Mouse (Mus musculus) kidney, postnatal 0 days (tissue): ENCODE measurements at regions not wholly inside any gene's neighbourhood (a gene's known extent, or its start where the extent isn't known, plus 50 kb on each side); places are given as distances from the start of the nearest gene placed in this dataset.

Source experiments
- ATAC-seq: fragments of 200-750 bp; cut with Nextera tagmentation; replicated peaks from 2 replicates; pipeline ENCODE4 v1.8.0; 2017; ENCODE audit warnings: low read depth, moderate number of reproducible peaks, moderate TSS enrichment, moderate library complexity; ENCODE audit not compliant: low FRiP score
- DNase-seq: peaks from one replicate; pipeline ENCODE4 v3.0.0-alpha.2; 2016; ENCODE audit warnings: low spot score
- H3K27ac ChIP-seq: fragments of 300-500 bp; sonication (generic); 2 replicates; pipeline ENCODE4 v1.5.1; 2014; ENCODE audit warnings: mild to moderate bottlenecking
- H3K27me3 ChIP-seq: fragments of 300-500 bp; sonication (generic); 2 replicates; pipeline ENCODE4 v1.6.1; 2014; ENCODE audit warnings: low read length, mixed read lengths; ENCODE audit not compliant: insufficient read depth
- H3K36me3 ChIP-seq: fragments of 300-500 bp; sonication (generic); 2 replicates; pipeline ENCODE4 v1.6.1; 2014; ENCODE audit warnings: low read length, mixed read lengths; ENCODE audit not compliant: insufficient read depth
- H3K4me1 ChIP-seq: fragments of 300-500 bp; sonication (generic); replicated peaks from 2 replicates; pipeline ENCODE4 v1.6.1; 2014; ENCODE audit warnings: antibody characterized with exemption, low read length, mixed read lengths; ENCODE audit not compliant: insufficient read depth
- H3K4me2 ChIP-seq: fragments of 300-500 bp; sonication (generic); 2 replicates; pipeline ENCODE4 v1.6.1; 2014; ENCODE audit warnings: mild to moderate bottlenecking, low read length, moderate library complexity, mixed read lengths
- H3K4me3 ChIP-seq: fragments of 300-500 bp; sonication (generic); replicated peaks from 2 replicates; pipeline ENCODE4 v1.5.1; 2014; ENCODE audit warnings: low read depth, low read length
- H3K9ac ChIP-seq: fragments of 300-500 bp; sonication (generic); 2 replicates; pipeline ENCODE4 v1.6.1; 2014; ENCODE audit warnings: low read depth, low read length
- H3K9me3 ChIP-seq: fragments of 300-500 bp; sonication (generic); replicated peaks from 2 replicates; pipeline ENCODE4 v1.6.1; 2016; ENCODE audit warnings: low read length, inconsistent platforms, mixed read lengths
- CTCF ChIP-seq: IDR thresholded peaks from 2 replicates; pipeline ENCODE4 v1.5.1; 2016; ENCODE audit warnings: antibody characterized with exemption, low read depth, mild to moderate bottlenecking, moderate library complexity
- WGBS: fragments of 180-500 bp; shearing (Covaris S2); extraction: QIAGEN DNeasy Blood & Tissue Kit; methylation state at CpG from one replicate; pipeline ENCODE4 v1.1.7; 2014; 5-methylcytosine and 5-hydroxymethylcytosine counted together

DNA sequence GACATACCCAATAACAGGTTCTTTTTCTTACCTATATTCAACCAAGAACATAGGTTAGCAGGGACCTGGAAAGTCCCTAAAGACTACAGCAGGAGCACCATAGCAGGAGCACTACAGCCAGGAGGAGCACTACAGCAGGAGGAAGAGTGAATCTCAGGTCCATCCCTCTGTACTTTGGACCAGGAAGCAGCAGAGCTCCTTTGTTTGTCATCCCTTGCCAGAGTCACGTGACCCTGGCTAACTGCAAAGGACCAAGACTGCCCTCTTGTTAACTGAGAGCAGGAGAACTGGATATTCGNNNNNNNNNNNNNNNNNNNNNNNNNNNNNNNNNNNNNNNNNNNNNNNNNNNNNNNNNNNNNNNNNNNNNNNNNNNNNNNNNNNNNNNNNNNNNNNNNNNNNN lies 172.2 kb upstream of the Samsn1 start:
- ATAC-seq (no peak), DNase-seq (no peak)
- no peak overlapping the region for H3K4me3 ChIP-seq
- no peak overlapping the region for H3K9ac ChIP-seq
- no peaks in the 10 kb centered on the region for H3K36me3 ChIP-seq
- no peaks in the 10 kb centered on the region for H3K4me1 ChIP-seq
- H3K27ac ChIP-seq, result no peak overlapping the region
- WGBS, result 79% methylated on average over 2 of the region's 2 CpGs
- H3K9me3 ChIP-seq, result no peaks in the 10 kb centered on the region
- TF ChIP-seq CTCF, result no peak
- no peak overlapping the region for H3K4me2 ChIP-seq
- no peaks in the 10 kb centered on the region for H3K27me3 ChIP-seq

GRCm38 (mm10) chr16:76191135-76191534 lies 169.1 kb upstream of the Samsn1 start:
- DNase-seq (peak; percentile 36), ATAC-seq (no peak)
- Histone ChIP-seq H3K9me3 (no peaks in the 10 kb centered on the region), H3K27me3 (no peaks in the 10 kb centered on the region), H3K27ac (no peak overlapping the region), H3K4me2 (no peak overlapping the region), H3K4me1 (no peaks in the 10 kb centered on the region), H3K36me3 (no peaks in the 10 kb centered on the region), H3K4me3 (no peak overlapping the region), H3K9ac (no peak overlapping the region)
- WGBS, result 61% methylated on average over 10 of the region's 10 CpGs
- TF ChIP-seq CTCF, result no peak

- Histone ChIP-seq H3K9me3 (no peaks in the 10 kb centered on the region), H3K4me2 (no peak overlapping the region), H3K36me3 (no peaks in the 10 kb centered on the region), H3K9ac (no peak overlapping the region), H3K27ac (no peak overlapping the region), H3K4me1 (no peaks in the 10 kb centered on the region), H3K4me3 (no peak overlapping the region), H3K27me3 (no peaks in the 10 kb centered on the region)
- ATAC-seq (no peak), DNase-seq (no peak)
- TF ChIP-seq CTCF, result no peak
- WGBS, result 77% methylated on average over 2 of the region's 2 CpGs
Observed at GRCm38 (mm10) chr16:76183556-76183955, 161.5 kb upstream of the Samsn1 start.

DNA sequence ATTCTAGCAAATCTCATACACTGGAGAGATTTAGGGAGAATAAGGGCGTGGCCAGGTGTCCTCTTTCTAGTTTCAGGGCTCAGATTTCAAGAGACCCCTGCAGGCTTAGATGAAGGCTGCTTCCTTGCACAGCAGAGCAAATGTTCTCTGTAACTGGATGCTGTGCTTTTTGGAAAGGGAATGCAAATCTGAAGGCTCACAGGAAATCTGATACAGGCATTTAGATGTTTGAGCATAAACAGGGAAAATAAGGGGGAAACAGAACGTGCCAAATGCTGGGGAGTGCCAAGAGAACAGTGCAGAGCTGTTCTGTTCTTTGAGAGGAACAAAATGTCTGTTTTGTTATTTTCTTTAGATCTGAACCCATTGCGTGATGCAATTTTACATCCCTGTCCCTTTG lies 161.0 kb upstream of the Samsn1 start:
- no peaks in the 10 kb centered on the region for H3K4me1 ChIP-seq
- no peak overlapping the region for H3K4me3 ChIP-seq
- no peaks in the 10 kb centered on the region for H3K27me3 ChIP-seq
- H3K9me3 ChIP-seq, result no peaks in the 10 kb centered on the region
- TF ChIP-seq CTCF, result no peak
- peak; percentile 52; the same call in 1 of the 2 replicates for ATAC-seq
- peak; percentile 84 for DNase-seq
- WGBS, result 11% methylated on average over 3 of the region's 3 CpGs
- no peak overlapping the region for H3K4me2 ChIP-seq
- H3K36me3 ChIP-seq, result no peaks in the 10 kb centered on the region
- H3K27ac ChIP-seq, result no peak overlapping the region
- no peak overlapping the region for H3K9ac ChIP-seq

DNA sequence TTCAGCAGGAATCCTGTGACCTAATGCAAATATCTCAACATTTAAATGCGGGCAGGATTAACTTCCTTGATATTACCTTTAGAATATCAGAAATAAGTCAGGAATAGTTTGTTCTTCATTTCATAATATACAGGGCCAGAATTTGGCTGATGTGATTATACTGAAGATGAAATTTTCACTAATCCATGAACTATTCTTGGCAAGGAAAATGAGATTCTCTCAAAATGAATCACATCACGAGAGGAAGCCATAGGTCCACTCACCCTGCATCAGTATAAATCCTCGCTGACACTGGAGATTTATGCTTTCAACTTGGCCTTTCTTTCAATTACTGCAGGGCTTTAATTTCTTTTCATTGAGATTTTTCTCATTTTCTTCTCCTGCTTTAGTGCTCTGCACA lies 159.5 kb upstream of the Samsn1 start:
- Histone ChIP-seq H3K9me3 (no peaks in the 10 kb centered on the region), H3K36me3 (no peaks in the 10 kb centered on the region), H3K4me1 (no peaks in the 10 kb centered on the region), H3K27me3 (no peaks in the 10 kb centered on the region), H3K4me2 (no peak overlapping the region), H3K27ac (no peak overlapping the region), H3K4me3 (no peak overlapping the region), H3K9ac (no peak overlapping the region)
- ATAC-seq (no peak), DNase-seq (no peak)
- 79% methylated on average over 3 of the region's 3 CpGs for WGBS
- no peak for TF ChIP-seq CTCF

DNA sequence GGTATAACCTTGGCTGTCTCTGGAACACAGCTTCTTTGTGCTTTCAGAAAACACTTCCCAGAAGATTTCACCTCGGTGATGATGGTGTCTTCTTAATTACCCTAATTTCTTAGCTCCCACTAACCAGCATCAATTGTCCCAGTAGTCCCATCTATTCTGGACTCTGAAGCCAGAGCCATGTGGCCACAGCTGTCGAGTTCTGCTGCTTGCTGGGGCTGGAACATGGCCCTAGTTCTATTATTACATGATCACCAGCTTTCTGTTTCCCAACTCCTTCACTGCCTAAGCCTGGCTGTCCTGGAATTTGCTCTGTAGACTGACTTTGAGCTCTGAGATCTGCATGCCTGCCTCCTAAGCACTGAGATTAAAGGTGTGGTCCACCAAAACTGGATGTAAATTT lies 145.6 kb upstream of the Samsn1 start:
- H3K9me3 ChIP-seq, result no peaks in the 10 kb centered on the region
- DNase-seq (no peak), ATAC-seq (no peak)
- TF ChIP-seq CTCF, result no peak
- no peak overlapping the region for H3K9ac ChIP-seq
- no peaks in the 10 kb centered on the region for H3K36me3 ChIP-seq
- no peak overlapping the region for H3K4me2 ChIP-seq
- H3K27ac ChIP-seq, result no peak overlapping the region
- no peaks in the 10 kb centered on the region for H3K27me3 ChIP-seq
- no peak overlapping the region for H3K4me3 ChIP-seq
- WGBS, result 74% methylated on average over 2 of the region's 2 CpGs
- no peaks in the 10 kb centered on the region for H3K4me1 ChIP-seq

DNA sequence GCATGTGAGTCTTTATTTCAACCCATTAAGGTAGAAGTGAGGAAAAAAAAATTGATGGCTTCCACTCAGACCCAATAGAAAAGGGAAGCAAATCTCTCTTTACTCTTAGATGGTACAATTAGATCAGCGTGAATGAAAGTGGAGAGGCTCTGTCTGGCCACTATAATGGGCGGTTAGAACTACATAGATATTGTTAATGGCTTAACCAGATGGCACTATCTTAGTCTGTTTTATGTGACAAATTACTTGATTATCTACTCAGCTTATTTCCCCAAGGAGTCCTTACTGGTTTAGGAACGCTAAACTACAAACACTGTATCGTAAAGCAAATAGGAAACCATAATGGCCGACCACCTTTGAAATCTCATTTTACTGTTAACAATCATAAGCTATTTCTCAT lies 138.8 kb upstream of the Samsn1 start:
- ATAC-seq (no peak), DNase-seq (no peak)
- TF ChIP-seq CTCF, result no peak
- H3K4me1 ChIP-seq, result no peaks in the 10 kb centered on the region
- no peak overlapping the region for H3K4me3 ChIP-seq
- H3K27ac ChIP-seq, result no peak overlapping the region
- WGBS, result 61% methylated on average over 5 of the region's 5 CpGs
- no peak overlapping the region for H3K4me2 ChIP-seq
- H3K9me3 ChIP-seq, result no peaks in the 10 kb centered on the region
- no peaks in the 10 kb centered on the region for H3K36me3 ChIP-seq
- H3K27me3 ChIP-seq, result no peaks in the 10 kb centered on the region
- no peak overlapping the region for H3K9ac ChIP-seq
